Mouse (Mus musculus) megakaryocyte, embryonic 14.5 days (primary cell): ENCODE results near the gene Olfm2. TPM values are rescaled to one million over a fixed set of nuclear protein-coding genes. Genes with fewer than 3 reads are reported as not detected.

Experiments
- H3K27me3 ChIP-seq: replicated peaks from 2 replicates; pipeline ENCODE3; 2012; ENCODE audit warnings: inconsistent platforms
- H3K36me3 ChIP-seq: replicated peaks from 2 replicates; pipeline ENCODE3; 2012; ENCODE audit warnings: low read length, inconsistent platforms, mixed read lengths
- H3K4me1 ChIP-seq: 2 replicates; pipeline ENCODE4 v1.6.1; 2012; ENCODE audit warnings: inconsistent platforms
- H3K4me3 ChIP-seq: replicated peaks from 2 replicates; pipeline ENCODE3; 2012; ENCODE audit warnings: moderate library complexity, mild to moderate bottlenecking, inconsistent platforms
- H3K9me3 ChIP-seq: 2 replicates; pipeline ENCODE4 v1.6.1; 2012; ENCODE audit warnings: inconsistent platforms
- FLI1 ChIP-seq: IDR thresholded peaks from 2 replicates; pipeline ENCODE4 v1.6.1; 2012; ENCODE audit warnings: low read length, inconsistent platforms, mixed read lengths
- GATA1 ChIP-seq: IDR thresholded peaks from 3 replicates; pipeline ENCODE4 v1.6.1; 2012; ENCODE audit warnings: mixed read lengths, low read length, inconsistent platforms, borderline replicate concordance
- polyA plus RNA-seq: library from polyadenylated mRNA; stranded (reverse); fragments of >175 nt; gene quantifications from 2 replicates; pipeline ENCODE4 v1.2.3, GENCODE M21; 2012; ENCODE audit warnings: low replicate concordance; ENCODE audit not compliant: insufficient read depth

Olfm2 gene
- polyA plus RNA-seq, 1 experiment, result 0.16 TPM

DNA sequence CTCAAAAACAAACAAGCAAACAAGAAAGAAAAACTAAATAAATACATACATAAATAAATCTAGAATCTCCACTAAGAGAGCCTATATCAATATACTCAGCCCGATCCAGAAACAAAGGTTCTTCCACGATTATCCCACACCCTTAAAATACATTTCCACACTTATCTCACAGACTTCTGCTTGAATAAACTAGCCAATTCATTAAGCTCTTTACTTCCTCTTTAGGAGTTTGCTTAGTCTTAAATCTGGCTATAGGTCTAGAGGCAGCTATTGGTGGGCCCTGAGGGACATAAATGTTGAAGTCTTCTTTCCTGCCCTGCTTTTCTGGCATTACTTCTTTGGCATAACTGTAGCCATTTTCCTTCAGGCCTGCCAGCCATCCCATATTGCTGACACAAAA, 114.8 kb downstream of the Olfm2 start:
- H3K36me3 ChIP-seq, result peaks cover 9% of the 10 kb centered on the region
- no peak for TF ChIP-seq GATA1
- no peak for TF ChIP-seq FLI1
- no peak overlapping the region for H3K4me3 ChIP-seq
- H3K27me3 ChIP-seq, result no peaks in the 10 kb centered on the region
- 0 out of 2 replicates have a peak, but pooled peaks cover 8% of the 10 kb centered on the region for H3K9me3 ChIP-seq
- H3K4me1 ChIP-seq, result peaks cover 8% of the 10 kb centered on the region; the same call in 1 of the 2 replicates

Other genes starting within 250 kb of the Olfm2 start
- 0.26 and 0.56 TPM in 2 replicates for gene Zfp266, start 224.9 kb downstream of the Olfm2 start, polyA plus RNA-seq
- 1.6 TPM in 1 of 2 replicates, not detected in the other for gene Zfp846, start 165.1 kb downstream of the Olfm2 start, polyA plus RNA-seq
- 15.3 TPM in 1 of 2 replicates, not detected in the other for gene Ubl5, start 103.5 kb downstream of the Olfm2 start, polyA plus RNA-seq
- 20.8 and 31.8 TPM in 2 replicates for gene Fbxl12, start 101.6 kb downstream of the Olfm2 start, polyA plus RNA-seq
- 8.5 and 31.8 TPM in 2 replicates for gene Pin1, start 94.3 kb downstream of the Olfm2 start, polyA plus RNA-seq
- gene Col5a3, start 68.7 kb upstream of the Olfm2 start, polyA plus RNA-seq, result 0.02 TPM in 1 of 2 replicates, not detected in the other
- gene Rdh8, start 72.2 kb upstream of the Olfm2 start, polyA plus RNA-seq, result not detected in 2 replicates
- 39.0 and 51.7 TPM in 2 replicates for gene A230050P20Rik, start 122.3 kb upstream of the Olfm2 start, polyA plus RNA-seq
- gene Angptl6, start 133.4 kb upstream of the Olfm2 start, polyA plus RNA-seq, result 4.7 and 5.1 TPM in 2 replicates
- gene Ppan, start 141.8 kb upstream of the Olfm2 start, polyA plus RNA-seq, result 84.5 and 137 TPM in 2 replicates
- 300 and 342 TPM in 2 replicates for gene Eif3g, start 152.3 kb upstream of the Olfm2 start, polyA plus RNA-seq
- gene Dnmt1, start 213.5 kb upstream of the Olfm2 start, polyA plus RNA-seq, result 31.3 and 39.8 TPM in 2 replicates
- 4.0 and 8.4 TPM in 2 replicates for gene S1pr2, start 230.4 kb upstream of the Olfm2 start, polyA plus RNA-seq